Mouse (Mus musculus) inflammation-experienced regulatory T-cells, adult 6 months (primary cell): Measurements from ENCODE around the gene Lbhd1. TPM values are rescaled to one million over a fixed set of nuclear protein-coding genes. Genes with fewer than 3 reads are reported as not detected.

Experiments
- ATAC-seq: one replicate; pipeline ENCODE4 v1.8.0; 2017
- polyA plus RNA-seq, 3 experiments: library from polyadenylated mRNA; unstranded; fragments of 100-300 nt; shearing (Covaris generic); gene quantifications; one replicate each; pipeline ENCODE4 v1.2.1; 2017

The Lbhd1 gene
- polyA plus RNA-seq, 3 experiments from 2014 or later: 92.4 to 104 (median 94.7) TPM

- no peak for ATAC-seq
Observed at GRCm38 (mm10) chr19:8919684-8920072, 36.1 kb downstream of the Lbhd1 start.

- ATAC-seq: peak; percentile 57
Observed at GRCm38 (mm10) chr19:8920073-8920736, 36.7 kb downstream of the Lbhd1 start, which contains the start of gene B3gat3. Gene B3gat3 (plus strand): TSS chr19:8920374.

GRCm38 (mm10) chr19:8920836-8921291 lies 37.3 kb downstream of the Lbhd1 start:
- peak; percentile 44 for ATAC-seq

- no peak for ATAC-seq
Observed at GRCm38 (mm10) chr19:8921741-8922140, 38.2 kb downstream of the Lbhd1 start.

GRCm38 (mm10) chr19:8926766-8927165 lies 43.2 kb downstream of the Lbhd1 start:
- ATAC-seq: no peak

GRCm38 (mm10) chr19:8927891-8928525 lies 44.5 kb downstream of the Lbhd1 start:
- ATAC-seq: no peak

- peak; percentile 38 for ATAC-seq
Observed at GRCm38 (mm10) chr19:8928689-8929223, 45.2 kb downstream of the Lbhd1 start.

- peak; percentile 78 for ATAC-seq
Observed at GRCm38 (mm10) chr19:8929224-8930088, 45.9 kb downstream of the Lbhd1 start, which contains the start of the genes Rom1 and Eml3. Gene Rom1 (minus strand): TSS chr19:8929356. Gene Eml3 (plus strand): TSS chr19:8929552.

DNA sequence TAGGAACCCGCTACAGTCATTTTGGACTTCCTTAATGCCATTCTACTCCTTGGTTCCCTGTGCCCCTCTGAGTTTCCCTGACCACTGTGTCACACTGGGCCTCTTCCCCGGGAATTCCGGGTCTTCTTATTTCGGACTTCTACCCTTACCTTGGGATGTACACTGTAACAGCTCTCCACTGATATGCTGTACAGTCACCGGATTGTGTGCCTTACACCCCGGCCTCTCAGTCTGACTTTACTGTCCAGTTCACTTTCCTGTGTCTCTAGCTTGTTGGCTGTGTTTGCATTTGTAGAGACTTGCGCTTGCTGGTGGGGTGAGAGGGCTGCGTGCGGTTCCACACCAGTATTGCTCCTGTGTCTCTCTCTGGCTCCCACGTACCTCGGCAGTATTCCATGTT lies 46.6 kb downstream of the Lbhd1 start:
- no peak for ATAC-seq

- ATAC-seq: no peak
Observed at GRCm38 (mm10) chr19:8930771-8931170, 47.2 kb downstream of the Lbhd1 start.

- ATAC-seq: no peak
Observed at GRCm38 (mm10) chr19:8936736-8937135, 53.2 kb downstream of the Lbhd1 start.

DNA sequence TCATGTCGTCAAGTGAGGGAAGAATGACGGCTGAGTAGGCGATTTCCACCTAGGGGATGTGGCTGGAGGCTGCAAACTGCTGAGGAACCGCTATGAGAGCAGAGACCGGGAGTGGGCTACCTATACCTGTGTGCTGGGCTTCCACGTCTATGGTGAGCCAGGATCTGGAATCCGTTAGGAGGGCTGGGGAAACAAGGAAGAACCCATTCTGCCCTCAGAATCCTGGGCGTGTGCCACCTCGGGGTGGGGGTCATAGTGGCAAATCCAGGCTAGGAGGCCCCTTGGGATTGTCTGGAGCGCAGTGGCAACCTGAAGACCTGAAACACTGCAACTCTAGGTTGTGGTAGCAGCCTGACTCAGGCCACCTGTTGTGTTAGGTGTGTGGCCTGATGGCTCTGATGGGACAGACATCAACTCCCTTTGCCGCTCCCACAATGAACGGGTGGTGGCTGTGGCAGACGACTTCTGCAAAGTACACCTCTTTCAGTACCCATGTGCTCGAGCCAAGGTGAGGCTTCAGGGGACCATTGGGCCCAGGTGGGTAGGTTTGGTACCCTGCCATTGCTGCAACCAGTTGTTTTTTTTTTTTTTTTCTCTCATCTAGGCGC lies 57.1 kb downstream of the Lbhd1 start:
- no peak for ATAC-seq

DNA sequence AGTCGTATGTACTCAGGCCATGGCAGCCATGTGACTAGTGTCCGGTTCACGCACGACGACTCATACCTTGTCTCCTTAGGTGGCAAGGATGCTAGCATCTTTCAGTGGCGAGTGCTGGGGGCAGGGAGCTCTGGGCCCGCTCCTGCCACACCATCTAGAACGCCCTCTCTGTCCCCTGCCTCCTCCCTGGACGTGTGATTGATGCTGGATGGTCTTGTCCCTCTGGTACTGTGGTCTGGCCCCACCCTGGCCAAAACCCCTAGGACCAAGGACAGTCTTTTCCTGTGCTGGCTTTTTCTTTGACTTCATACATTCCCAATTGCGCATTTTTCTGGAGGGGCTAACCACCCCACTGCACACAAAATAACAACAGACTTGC lies 57.6 kb downstream of the Lbhd1 start:
- ATAC-seq: no peak

- peak; percentile 94 for ATAC-seq
Observed at GRCm38 (mm10) chr19:8941515-8942217, 58.1 kb downstream of the Lbhd1 start, which contains the start of gene Mta2. Gene Mta2 (plus strand): TSS chr19:8941875.

Other genes starting within 250 kb of the Lbhd1 start
- gene Chrm1, start 219.9 kb upstream of the Lbhd1 start, polyA plus RNA-seq: not detected
- 10 to 100 TPM; 60.5 to 74.4 (median 68.9) TPM for gene Slc3a2, start 160.4 kb upstream of the Lbhd1 start, polyA plus RNA-seq
- 10 to 100 TPM; 38.0 to 71.7 (median 66.5) TPM for gene Wdr74, start 147.9 kb upstream of the Lbhd1 start, polyA plus RNA-seq
- 1 to 10 TPM in 1 of 3 experiments, not detected in 2; 1.8 TPM for gene 1700092M07Rik, start 143.0 kb upstream of the Lbhd1 start, polyA plus RNA-seq
- gene Stx5a, start 142.3 kb upstream of the Lbhd1 start, polyA plus RNA-seq: 100 to 1,000 TPM in 2 of 3 experiments, 10 to 100 TPM in 1; 91.6 to 140 (median 134) TPM
- 100 to 1,000 TPM; 130 to 193 (median 160) TPM for gene Nxf1, start 126.7 kb upstream of the Lbhd1 start, polyA plus RNA-seq
- 100 to 1,000 TPM in 2 of 3 experiments, 10 to 100 TPM in 1; 96.4 to 128 (median 119) TPM for gene Tmem223, start 112.7 kb upstream of the Lbhd1 start, polyA plus RNA-seq
- gene Tmem179b, start 109.3 kb upstream of the Lbhd1 start, polyA plus RNA-seq: 100 to 1,000 TPM; 109 to 112 (median 112) TPM
- gene Taf6l, start 97.3 kb upstream of the Lbhd1 start, polyA plus RNA-seq: 1 to 10 TPM; 4.4 to 6.9 (median 5.9) TPM
- 100 to 1,000 TPM; 186 to 196 (median 191) TPM for gene Polr2g, start 85.2 kb upstream of the Lbhd1 start, polyA plus RNA-seq
- gene Zbtb3, start 81.2 kb upstream of the Lbhd1 start, polyA plus RNA-seq: 1 to 10 TPM; 2.1 to 3.0 (median 2.7) TPM
- 10 to 100 TPM; 38.6 to 60.1 (median 53.7) TPM for gene Ttc9c, start 64.4 kb upstream of the Lbhd1 start, polyA plus RNA-seq
- 1 to 10 TPM; 5.0 to 8.3 (median 5.9) TPM for gene Hnrnpul2, start 63.7 kb upstream of the Lbhd1 start, polyA plus RNA-seq
- gene AC129217.1, start 54.0 kb upstream of the Lbhd1 start, polyA plus RNA-seq: not detected
- gene Bscl2, start 46.3 kb upstream of the Lbhd1 start, polyA plus RNA-seq: 100 to 1,000 TPM in 1 of 3 experiments, 10 to 100 TPM in 2; 81.9 to 106 (median 95.9) TPM
- gene Gng3, start 44.5 kb upstream of the Lbhd1 start, polyA plus RNA-seq: 1 to 10 TPM in 2 of 3 experiments, under 1 TPM in 1; 0.72 to 3.3 (median 1.6) TPM
- under 1 TPM in 1 of 3 experiments, not detected in 2; 0.15 TPM for gene Lrrn4cl, start 33.0 kb upstream of the Lbhd1 start, polyA plus RNA-seq
- gene Ubxn1, start 12.2 kb upstream of the Lbhd1 start, polyA plus RNA-seq: 10 to 100 TPM; 56.1 to 63.1 (median 57.6) TPM
- gene Uqcc3, start 2.8 kb upstream of the Lbhd1 start, polyA plus RNA-seq: 10 to 100 TPM; 78.4 to 90.3 (median 89.6) TPM
- not detected for gene Gm49403, start 198 bp downstream of the Lbhd1 start, polyA plus RNA-seq
- gene 1810009A15Rik, start 5.1 kb downstream of the Lbhd1 start, polyA plus RNA-seq: 100 to 1,000 TPM; 105 to 125 (median 114) TPM
- gene Gm49416, start 5.2 kb downstream of the Lbhd1 start, polyA plus RNA-seq: 1 to 10 TPM in 1 of 3 experiments, not detected in 2; 1.1 TPM
- gene Ints5, start 9.3 kb downstream of the Lbhd1 start, polyA plus RNA-seq: 10 to 100 TPM in 2 of 3 experiments, 1 to 10 TPM in 1; 8.5 to 11.9 (median 10.4) TPM
- 10 to 100 TPM; 58.8 to 59.6 (median 59.4) TPM for gene Ganab, start 14.3 kb downstream of the Lbhd1 start, polyA plus RNA-seq
- gene B3gat3, start 36.6 kb downstream of the Lbhd1 start, polyA plus RNA-seq: 10 to 100 TPM; 11.3 to 26.1 (median 20.0) TPM
- gene Rom1, start 45.6 kb downstream of the Lbhd1 start, polyA plus RNA-seq: 10 to 100 TPM in 1 of 3 experiments, 1 to 10 TPM in 2; 3.2 to 22.7 (median 3.4) TPM
- 10 to 100 TPM; 20.3 to 25.7 (median 20.4) TPM for gene Eml3, start 45.8 kb downstream of the Lbhd1 start, polyA plus RNA-seq
- gene Mta2, start 58.1 kb downstream of the Lbhd1 start, polyA plus RNA-seq: 10 to 100 TPM; 78.8 to 96.7 (median 81.2) TPM
- gene Tut1, start 70.1 kb downstream of the Lbhd1 start, polyA plus RNA-seq: 10 to 100 TPM; 17.6 to 38.3 (median 35.3) TPM
- 100 to 1,000 TPM; 465 to 725 (median 677) TPM for gene Eef1g, start 83.3 kb downstream of the Lbhd1 start, polyA plus RNA-seq
- gene Ahnak, start 105.6 kb downstream of the Lbhd1 start, polyA plus RNA-seq: 10 to 100 TPM; 42.4 to 81.3 (median 54.5) TPM
- gene Scgb1a1, start 204.2 kb downstream of the Lbhd1 start, polyA plus RNA-seq: not detected